Mouse (Mus musculus): ENCODE measurements at regions not wholly inside any gene's neighbourhood (a gene's known extent, or its start where the extent isn't known, plus 50 kb on each side); places are given as distances from the start of the nearest gene placed in this dataset.
A peak's percentile ranks its signal among the peaks of the same experiment; 100 is the strongest.
"Not testable (repeated sequence)": the region's sequence is repeated elsewhere in the genome, so short reads cannot be mapped to it uniquely, and the experiment has no call there.

DNA sequence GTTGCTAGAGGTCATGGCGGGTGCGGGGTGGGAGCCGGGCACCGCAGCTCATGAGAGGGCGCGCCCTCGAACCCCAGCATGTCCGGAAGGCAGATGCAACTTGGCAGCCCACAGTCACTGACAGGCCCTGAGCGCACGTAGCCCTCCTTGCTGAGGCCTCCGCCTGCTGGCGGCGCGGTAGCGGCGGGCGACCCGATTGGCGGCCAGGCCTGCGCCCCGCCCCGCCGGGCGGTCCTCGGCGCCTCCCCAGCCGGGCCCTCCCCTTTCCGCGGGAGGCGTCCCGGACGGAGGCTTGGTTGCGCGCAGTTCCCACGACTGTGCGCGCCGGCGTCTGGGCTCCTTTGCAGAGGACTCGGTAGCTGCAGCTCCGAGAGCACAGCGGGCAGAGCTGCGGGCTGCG, 301.9 kb downstream of the Hpcal1 start:
- peak overlapping the region; percentile 46 for H3K4me2 ChIP-seq (ENCODE audit: low read length)
- ATAC-seq: peak; percentile 93
- not testable (repeated sequence) for H3K27me3 ChIP-seq (replicated peaks; ENCODE audit: control insufficient read depth, insufficient read depth, low read length); H3K27ac ChIP-seq (ENCODE audit: low read length); H3K36me3 ChIP-seq (ENCODE audit: control insufficient read depth, insufficient read depth); H3K9me3 ChIP-seq (ENCODE audit: control insufficient read depth, low read length); H3K4me1 ChIP-seq (replicated peaks; ENCODE audit: control insufficient read depth, insufficient read depth, low read length)
- 2% methylated on average over 39 of the region's 44 CpGs for WGBS
- peak overlapping the region; percentile 51; the same call in 1 of the 2 replicates for H3K9ac ChIP-seq (replicated peaks; ENCODE audit: low read depth, low read length)
- H3K4me3 ChIP-seq (replicated peaks; ENCODE audit: low read length): peak overlapping the region; percentile 49

DNA sequence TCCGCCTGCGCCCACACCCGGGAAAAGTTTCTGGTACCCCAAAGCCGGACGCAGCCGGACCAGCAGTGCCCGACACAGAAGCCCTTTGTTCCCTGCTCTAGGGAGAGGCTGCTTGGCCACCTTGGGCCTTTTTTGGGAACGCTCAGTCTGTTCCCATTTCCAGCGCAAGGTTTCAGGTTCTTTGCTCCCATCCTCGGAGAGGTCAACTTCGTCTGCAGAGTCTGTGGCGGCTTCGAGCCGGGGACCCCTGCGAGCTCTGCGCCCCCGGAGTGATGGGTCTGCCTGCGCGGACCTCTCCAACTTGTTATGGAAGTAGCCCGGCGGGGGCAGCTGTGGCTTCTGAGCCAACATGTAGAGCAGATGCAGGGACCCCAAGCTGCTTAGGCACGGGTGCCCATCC, 302.7 kb downstream of the Hpcal1 start:
- H3K27me3 ChIP-seq (replicated peaks; ENCODE audit: control insufficient read depth, insufficient read depth, low read length); H3K27ac ChIP-seq (ENCODE audit: low read length); H3K36me3 ChIP-seq (ENCODE audit: control insufficient read depth, insufficient read depth); H3K9me3 ChIP-seq (ENCODE audit: control insufficient read depth, low read length); ATAC-seq; H3K4me1 ChIP-seq (replicated peaks; ENCODE audit: control insufficient read depth, insufficient read depth, low read length); H3K9ac ChIP-seq (replicated peaks; ENCODE audit: low read depth, low read length): not testable (repeated sequence)
- Histone ChIP-seq H3K4me2 (ENCODE audit: low read length) (peak overlapping the region; percentile 50), H3K4me3 (replicated peaks; ENCODE audit: low read length) (peak overlapping the region; percentile 49)
- WGBS: 7% methylated on average over 20 of the region's 22 CpGs
